Mouse (Mus musculus): ENCODE results near the gene Atp11a. TPM values are rescaled to one million over a fixed set of nuclear protein-coding genes. Genes with fewer than 3 reads are reported as not detected.

Atp11a gene
- total RNA-seq, 2 experiments from 2014 or later: 23.7 to 27.0 TPM

DNA sequence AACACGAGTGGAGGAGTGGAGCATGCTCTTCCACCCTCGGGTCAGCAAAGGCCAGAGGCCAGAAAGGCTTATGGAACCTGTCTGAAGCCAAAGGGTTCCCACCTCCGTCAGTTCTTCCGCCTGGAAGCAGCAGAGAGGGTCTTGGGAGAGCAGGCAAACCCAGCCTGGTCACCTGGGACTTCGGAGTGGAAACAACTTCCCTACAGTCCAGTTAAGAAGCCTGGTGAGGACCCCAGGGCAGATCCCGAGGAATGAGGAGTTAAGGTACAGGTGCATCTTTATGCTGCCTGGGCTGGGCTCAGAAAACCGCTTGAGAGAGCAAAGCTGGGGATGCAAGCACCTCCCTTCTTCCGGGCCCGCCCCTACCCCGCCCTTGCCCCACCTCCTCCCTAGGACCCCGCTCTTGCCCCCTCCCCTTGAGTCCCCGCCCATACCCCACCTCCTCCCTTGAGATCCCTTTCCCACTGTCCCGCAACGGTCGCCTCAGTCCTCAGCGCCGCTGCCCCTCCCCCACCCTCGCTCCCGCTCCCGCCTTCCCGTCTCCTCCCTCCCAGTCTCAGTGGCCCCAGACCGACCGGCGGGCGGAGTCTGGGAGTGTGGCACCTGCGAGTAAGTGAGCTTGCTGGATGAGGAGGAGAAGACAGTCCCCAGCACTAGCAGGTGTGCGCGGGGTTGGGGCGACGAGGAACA lies 116.7 kb downstream of the Atp11a start, which contains the start of gene Mcf2l:
Mcf2l (plus strand) TSS at position 450 of the 690 bp plus-strand sequence.
- peak; percentile 29 for DNase-seq

GRCm38 (mm10) chr8:12874194-12874791 lies 117.5 kb downstream of the Atp11a start:
- no peak for DNase-seq

DNA sequence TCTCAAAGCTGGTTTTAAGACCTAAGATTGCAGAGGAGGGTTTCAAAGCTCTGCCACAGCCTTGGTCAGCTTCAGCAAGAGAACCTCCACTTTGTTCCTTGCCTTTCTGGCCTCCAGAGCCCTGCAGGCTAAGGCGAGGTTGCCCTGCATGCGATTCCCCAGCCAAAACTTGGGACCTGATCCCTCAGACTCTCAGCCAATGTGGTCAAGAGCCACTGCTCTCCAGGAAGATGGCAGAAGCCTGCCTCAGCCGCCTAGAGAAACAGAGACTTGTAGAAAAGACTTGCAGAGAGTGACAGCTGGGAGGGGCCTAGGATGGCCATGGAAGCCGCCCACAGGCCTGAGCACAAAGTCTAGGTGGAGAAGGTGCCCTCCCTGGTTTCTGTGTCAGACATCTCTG lies 118.2 kb downstream of the Atp11a start:
- DNase-seq: no peak

DNA sequence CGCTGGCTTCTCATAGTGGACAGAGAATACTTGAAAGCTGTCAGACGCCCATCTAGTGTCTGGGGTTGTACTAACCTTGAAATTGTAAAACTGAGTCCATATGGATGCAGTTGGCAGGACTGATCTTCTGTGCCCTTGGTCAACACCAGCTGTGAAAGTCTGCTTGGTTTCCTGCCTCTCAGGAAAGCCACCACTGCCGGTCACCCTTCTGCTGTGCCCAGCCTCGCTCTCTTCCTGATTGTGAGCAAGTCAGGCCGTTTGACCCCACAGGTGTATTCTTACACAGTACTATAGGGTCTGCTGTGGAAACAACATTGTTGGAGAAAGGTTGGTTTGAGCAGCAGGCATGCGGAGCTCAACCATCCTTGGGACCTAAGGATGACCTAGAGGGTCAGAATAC lies 120.3 kb downstream of the Atp11a start:
- no peak for DNase-seq

GRCm38 (mm10) chr8:12880163-12880562 lies 123.3 kb downstream of the Atp11a start:
- no peak for DNase-seq

GRCm38 (mm10) chr8:12883051-12884004 lies 126.5 kb downstream of the Atp11a start:
- no peak for DNase-seq

DNA sequence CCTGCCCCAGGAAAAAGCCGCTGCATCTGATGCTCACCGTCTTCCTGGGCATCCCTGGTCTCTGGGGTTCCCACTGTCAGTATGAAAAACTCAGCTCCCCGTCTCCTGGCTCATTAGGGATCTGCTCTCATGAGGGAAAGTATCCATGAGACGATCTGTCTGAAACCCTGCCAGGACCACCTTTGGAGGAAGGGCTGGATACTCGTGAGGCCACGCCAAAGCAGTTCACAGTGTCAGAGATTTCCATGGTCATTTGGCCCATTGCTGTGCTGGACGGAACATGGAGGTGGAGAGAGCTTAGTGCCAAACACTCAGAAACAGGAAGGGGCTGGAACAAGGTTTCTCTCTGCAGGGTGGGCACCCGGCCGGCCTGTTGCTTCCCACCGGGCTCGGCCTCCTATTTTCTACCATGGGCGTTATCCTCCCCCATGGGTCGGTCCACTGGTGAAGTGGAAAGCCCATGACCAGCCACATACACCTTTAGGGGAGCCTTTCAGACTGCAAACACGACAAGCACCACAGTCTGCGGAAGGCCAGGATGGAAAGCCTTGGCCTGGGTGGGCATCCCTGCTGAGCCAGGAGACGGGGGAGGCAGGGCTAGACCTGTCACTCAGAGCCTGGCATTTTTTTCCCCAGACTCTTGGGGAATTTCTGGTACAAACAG lies 131.1 kb downstream of the Atp11a start:
- no peak for DNase-seq

- no peak for DNase-seq
Observed at GRCm38 (mm10) chr8:12889046-12889598, 132.3 kb downstream of the Atp11a start.

- DNase-seq: no peak
Observed at GRCm38 (mm10) chr8:12892882-12893446, 136.2 kb downstream of the Atp11a start.

DNA sequence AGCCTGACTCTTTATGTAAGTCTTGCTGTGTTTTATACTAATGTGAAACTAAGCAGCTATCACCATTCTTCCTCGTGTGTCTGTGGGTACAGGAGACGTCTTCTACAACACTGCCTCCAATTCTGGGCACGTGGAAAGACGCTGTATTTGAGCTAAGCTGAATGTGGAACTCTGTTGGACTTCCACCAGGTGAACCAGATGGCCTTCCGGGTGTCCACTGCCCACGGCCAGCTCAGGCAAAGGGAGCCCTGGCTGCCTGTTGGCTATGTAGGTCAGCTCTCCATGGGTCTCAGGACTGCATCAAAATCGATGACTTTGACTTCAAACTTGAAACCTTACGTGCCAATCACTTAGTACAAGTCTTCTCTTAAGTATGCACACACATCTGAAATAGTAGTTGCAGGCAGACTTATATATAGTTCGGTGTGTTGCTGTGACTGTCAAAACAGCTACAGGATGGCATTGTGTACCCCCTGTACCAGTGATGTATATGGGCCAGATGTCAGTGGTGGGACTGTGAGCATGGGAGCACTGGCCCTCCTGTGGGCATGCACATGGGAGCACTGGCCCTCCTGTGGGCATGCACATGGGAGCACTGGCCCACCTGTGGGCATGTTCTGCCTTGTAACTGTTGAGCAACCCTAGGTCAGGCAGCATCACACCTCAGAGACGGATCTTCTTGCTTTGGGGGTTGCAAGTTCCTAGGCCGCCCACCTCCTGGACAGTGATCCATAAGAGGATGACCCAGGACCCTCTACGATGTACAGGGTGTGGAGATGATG lies 137.2 kb downstream of the Atp11a start:
- DNase-seq: no peak

GRCm38 (mm10) chr8:12894783-12895534 lies 138.1 kb downstream of the Atp11a start:
- no peak for DNase-seq

- no peak for DNase-seq
Observed at GRCm38 (mm10) chr8:12895535-12896150, 138.8 kb downstream of the Atp11a start.

DNA sequence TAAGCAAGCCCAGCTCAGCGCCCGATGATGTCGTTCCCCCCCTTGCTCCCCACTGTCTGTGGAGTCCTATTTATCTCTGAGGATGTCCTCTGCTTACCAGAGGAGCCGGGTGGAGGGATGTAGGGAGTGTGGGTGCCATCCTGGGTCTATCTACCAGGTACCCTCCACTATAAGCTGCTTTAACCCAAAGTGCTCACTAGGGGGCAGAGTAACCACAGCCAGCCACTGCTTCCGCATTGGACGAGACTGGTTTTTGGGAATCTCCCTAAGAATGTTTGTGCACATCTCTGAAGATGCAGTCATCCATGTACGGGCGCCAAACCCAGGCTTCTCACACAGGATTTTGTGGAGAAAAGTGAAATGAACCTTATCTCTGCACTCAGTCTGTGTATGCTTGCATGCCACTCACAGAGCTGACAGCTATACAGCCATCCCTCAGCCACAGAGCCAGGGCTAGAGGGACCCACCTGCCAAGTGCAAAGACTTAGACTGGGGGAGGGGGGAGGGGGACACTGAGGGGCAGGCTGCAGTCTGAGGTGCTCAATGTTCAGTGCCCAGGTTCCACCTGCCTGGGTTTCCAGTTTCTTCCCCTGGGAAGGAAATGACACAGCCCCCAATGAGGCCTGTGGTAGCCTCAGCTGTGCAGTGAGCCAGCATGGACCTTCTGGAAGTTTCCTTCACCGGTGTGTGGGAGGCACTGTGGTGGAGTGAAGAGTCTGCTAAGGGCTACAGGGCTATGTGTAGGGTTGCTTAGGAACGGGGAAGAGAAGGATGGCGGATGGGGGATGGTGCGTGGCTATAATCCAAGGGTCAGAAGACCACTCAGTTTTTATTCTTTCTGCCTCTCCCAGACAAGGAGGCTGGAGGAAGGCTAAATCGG lies 139.9 kb downstream of the Atp11a start:
- DNase-seq: peak; percentile 23

DNA sequence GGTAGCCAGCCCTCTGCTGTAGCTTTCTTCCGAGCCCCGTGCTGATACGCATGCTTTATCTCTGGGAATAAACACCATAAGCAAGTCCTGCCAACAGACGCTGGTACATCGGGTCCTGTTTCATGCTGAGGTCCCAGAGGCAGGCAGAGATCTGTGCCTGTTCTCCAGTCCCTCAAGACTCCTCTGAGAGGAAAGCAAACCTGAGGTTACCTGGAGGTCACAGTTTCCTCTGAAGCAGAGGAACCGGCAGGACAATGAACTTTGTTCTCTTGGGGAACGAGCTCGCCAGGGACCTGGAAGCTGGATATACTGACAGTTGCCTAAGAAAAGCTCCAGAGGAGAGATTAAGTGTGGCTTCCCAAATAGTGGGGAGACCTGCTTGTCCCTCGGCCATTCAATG lies 141.0 kb downstream of the Atp11a start:
- DNase-seq: peak; percentile 30

GRCm38 (mm10) chr8:12903790-12904415 lies 147.1 kb downstream of the Atp11a start:
- DNase-seq: no peak

DNA sequence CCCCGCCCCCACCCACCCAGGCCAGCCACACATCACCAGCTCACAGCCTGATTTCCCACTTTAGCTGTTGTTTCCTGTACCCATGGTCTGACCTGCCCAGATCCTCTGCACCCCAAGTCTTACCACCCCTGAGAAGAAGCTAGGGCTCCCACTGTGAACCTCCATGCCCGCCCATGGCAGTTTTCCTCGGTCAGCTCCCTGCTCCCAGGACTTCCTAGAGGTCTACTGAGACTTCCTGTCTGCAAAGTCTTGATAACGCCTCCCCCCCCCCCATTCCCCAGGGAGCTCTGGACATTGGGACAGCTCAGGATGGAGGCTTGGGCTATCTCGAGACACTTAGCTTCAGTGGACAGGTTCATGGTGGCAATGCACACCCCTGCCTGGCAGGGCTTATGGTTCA lies 148.3 kb downstream of the Atp11a start:
- no peak for DNase-seq

DNA sequence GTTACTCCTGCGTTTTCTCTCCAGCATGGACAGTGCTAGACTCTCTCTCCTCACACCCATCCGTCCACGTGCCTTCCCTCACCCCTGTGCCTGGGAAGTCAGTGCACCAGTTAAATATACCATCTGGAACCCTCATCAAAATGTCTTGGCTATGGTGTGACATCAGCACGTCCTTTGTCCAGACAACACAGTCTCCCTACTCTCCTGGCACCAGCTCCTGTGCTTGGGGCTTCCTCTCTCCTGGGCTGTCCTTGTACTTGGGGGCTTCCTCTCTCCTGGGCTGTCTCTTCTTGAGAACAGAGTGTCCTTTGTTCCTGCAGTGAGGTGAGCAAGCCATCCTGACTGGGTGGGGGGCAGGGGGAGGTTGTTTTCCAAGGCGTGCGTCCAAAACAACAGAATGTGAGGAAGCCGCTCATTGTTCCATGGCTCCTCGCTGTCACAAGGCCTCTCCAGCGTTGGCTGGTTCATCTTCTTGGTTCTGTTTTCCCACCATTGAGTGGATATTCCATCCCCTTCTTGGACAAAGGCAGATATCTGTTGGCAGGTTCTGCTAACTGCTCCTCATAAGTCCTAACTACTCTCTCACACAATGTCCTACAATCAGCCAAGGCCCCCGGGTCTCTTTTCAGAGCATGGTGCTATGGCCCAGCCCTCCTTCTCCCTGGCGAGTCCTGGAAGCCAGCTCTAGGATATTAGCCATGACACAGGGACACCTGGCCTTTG lies 148.9 kb downstream of the Atp11a start:
- peak; percentile 67 for DNase-seq

Measured in gastrocnemius, postnatal 25 days (tissue).